Mouse (Mus musculus): ENCODE results near the gene Stk36.

DNA sequence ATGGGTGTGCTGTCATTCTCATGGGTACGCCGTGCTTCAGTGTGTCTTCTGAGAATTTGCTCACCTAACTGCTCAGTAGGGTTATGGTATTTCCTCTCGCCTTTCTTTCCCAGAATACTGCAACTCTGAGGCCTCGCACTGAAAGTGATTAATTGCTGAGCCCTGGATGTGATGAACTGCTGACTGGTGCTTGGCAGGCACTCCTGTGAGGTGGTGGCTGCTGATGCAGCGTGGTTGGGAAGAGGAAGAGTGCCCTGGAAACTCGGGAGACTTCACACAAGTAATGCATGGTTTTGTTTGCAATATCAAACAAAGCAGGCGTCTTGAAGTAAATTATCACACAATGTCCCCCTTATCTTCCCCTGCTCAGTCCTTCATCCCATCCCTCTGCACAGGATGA is 71.5 kb downstream of the Stk36 start:
- TF ChIP-seq EP300 (IDR thresholded peaks at IDR 0.05; ENCODE audit: low read depth) = no peak
- TF ChIP-seq CTCF (IDR thresholded peaks at IDR 0.05; ENCODE audit: low read depth) = no peak
